Mouse (Mus musculus) stomach, embryonic 16.5 days (tissue): ENCODE results near the gene Olfr1308. TPM values are rescaled to one million over a fixed set of nuclear protein-coding genes. Genes with fewer than 3 reads are reported as not detected.

Experiments used
- ATAC-seq: fragments of 200-750 bp; cut with Nextera tagmentation; 2 replicates; pipeline ENCODE4 v1.8.0; 2017; ENCODE audit warnings: moderate number of reproducible peaks, moderate TSS enrichment; ENCODE audit not compliant: insufficient read depth, low FRiP score
- H3K27ac ChIP-seq: fragments of 300-500 bp; sonication (generic); 2 replicates; pipeline ENCODE4 v1.5.1; 2014; ENCODE audit warnings: low read length
- H3K27me3 ChIP-seq: fragments of 300-500 bp; sonication (generic); 2 replicates; pipeline ENCODE4 v1.6.1; 2014; ENCODE audit warnings: low read length, control low read depth, mixed read lengths; ENCODE audit not compliant: control insufficient read depth, insufficient read depth
- H3K36me3 ChIP-seq: fragments of 300-500 bp; sonication (generic); 2 replicates; pipeline ENCODE4 v1.6.1; 2014; ENCODE audit warnings: low read length; ENCODE audit not compliant: control insufficient read depth, insufficient read depth
- H3K4me1 ChIP-seq: fragments of 300-500 bp; sonication (generic); 2 replicates; pipeline ENCODE4 v1.6.1; 2014; ENCODE audit warnings: low read length, control low read depth, mixed read lengths; ENCODE audit not compliant: control insufficient read depth, insufficient read depth
- H3K4me2 ChIP-seq: fragments of 300-500 bp; sonication (generic); 2 replicates; pipeline ENCODE4 v1.6.1; 2014; ENCODE audit warnings: low read depth, low read length, mixed read lengths
- H3K4me3 ChIP-seq: fragments of 300-500 bp; sonication (generic); replicated peaks from 2 replicates; pipeline ENCODE4 v1.5.1; 2014; ENCODE audit warnings: mild to moderate bottlenecking, low read length
- H3K9ac ChIP-seq: fragments of 300-500 bp; sonication (generic); 2 replicates; pipeline ENCODE4 v1.6.1; 2014; ENCODE audit warnings: low read length
- H3K9me3 ChIP-seq: fragments of 300-500 bp; sonication (generic); replicated peaks from 2 replicates; pipeline ENCODE4 v1.6.1; 2016; ENCODE audit warnings: low read length, control low read depth; ENCODE audit not compliant: control insufficient read depth
- WGBS: fragments of 180-500 bp; shearing (Covaris S2); extraction: QIAGEN DNeasy Blood & Tissue Kit; methylation state at CpG from one replicate; pipeline ENCODE4 v1.1.7; 2014; 5-methylcytosine and 5-hydroxymethylcytosine counted together
- polyA plus RNA-seq: library from polyadenylated mRNA; unstranded; fragments of >200 nt; fragmentation: Nextera tagmentation; extraction: Ambion mirVana; gene quantifications from 2 replicates; pipeline ENCODE4 v1.2.1, GENCODE M21; 2015

Olfr1308 gene
- polyA plus RNA-seq, result not detected in 2 replicates

- H3K4me3 ChIP-seq, result no peak within 1 kb of the TSS
- ATAC-seq, result no peak
- H3K27me3 ChIP-seq, result no peaks in the 10 kb centered on the region
- WGBS, result 59% methylated on average over 1 of the region's 1 CpGs
- no peaks in the 10 kb centered on the region for H3K36me3 ChIP-seq
- no peak within 1 kb of the TSS for H3K9ac ChIP-seq
- no peaks in the 10 kb centered on the region for H3K4me1 ChIP-seq
- no peak within 1 kb of the TSS for H3K4me2 ChIP-seq
- no peaks in the 10 kb centered on the region for H3K9me3 ChIP-seq
- H3K27ac ChIP-seq, result no peak within 1 kb of the TSS
Observed at GRCm38 (mm10) chr2:111964844-111965243, at the start of gene Olfr1308. Gene Olfr1308 (minus strand): TSS chr2:111964944.

GRCm38 (mm10) chr2:112012608-112013007 is 47.9 kb upstream of the Olfr1308 start, which contains the start of gene Olfr1310:
Gene Olfr1310 (minus strand): TSS chr2:112012708.
- Histone ChIP-seq H3K4me1 (no peaks in the 10 kb centered on the region), H3K4me3 (no peak within 1 kb of the TSS), H3K27ac (no peak within 1 kb of the TSS), H3K9me3 (no peaks in the 10 kb centered on the region), H3K4me2 (no peak within 1 kb of the TSS), H3K36me3 (no peaks in the 10 kb centered on the region), H3K9ac (no peak within 1 kb of the TSS), H3K27me3 (no peaks in the 10 kb centered on the region)
- ATAC-seq, result no peak

- Histone ChIP-seq H3K9ac (no peak within 1 kb of the TSS), H3K4me3 (no peak within 1 kb of the TSS), H3K36me3 (no peaks in the 10 kb centered on the region), H3K9me3 (no peaks in the 10 kb centered on the region), H3K4me1 (no peaks in the 10 kb centered on the region), H3K27ac (no peak within 1 kb of the TSS), H3K4me2 (no peak within 1 kb of the TSS), H3K27me3 (no peaks in the 10 kb centered on the region)
- WGBS, result 52% methylated on average over 1 of the region's 1 CpGs
- ATAC-seq, result no peak
Observed at GRCm38 (mm10) chr2:111990181-111990580, 25.4 kb upstream of the Olfr1308 start, which contains the start of gene Olfr1309. Gene Olfr1309 (minus strand): TSS chr2:111990281.

GRCm38 (mm10) chr2:111949340-111949739 is 15.4 kb downstream of the Olfr1308 start, which contains the start of gene Olfr1307:
Gene Olfr1307 (minus strand): TSS chr2:111949440.
- Histone ChIP-seq H3K36me3 (no peaks in the 10 kb centered on the region), H3K9ac (no peak within 1 kb of the TSS), H3K27me3 (no peaks in the 10 kb centered on the region), H3K9me3 (no peaks in the 10 kb centered on the region), H3K27ac (no peak within 1 kb of the TSS), H3K4me3 (no peak within 1 kb of the TSS), H3K4me2 (no peak within 1 kb of the TSS), H3K4me1 (no peaks in the 10 kb centered on the region)
- ATAC-seq, result no peak
- WGBS, result 80% methylated on average over 1 of the region's 1 CpGs

- no peak within 1 kb of the TSS for H3K4me3 ChIP-seq
- H3K27me3 ChIP-seq, result no peaks in the 10 kb centered on the region
- no peaks in the 10 kb centered on the region for H3K4me1 ChIP-seq
- WGBS, result 71% methylated on average over 1 of the region's 1 CpGs
- H3K9ac ChIP-seq, result no peak within 1 kb of the TSS
- no peak within 1 kb of the TSS for H3K27ac ChIP-seq
- H3K36me3 ChIP-seq, result no peaks in the 10 kb centered on the region
- no peaks in the 10 kb centered on the region for H3K9me3 ChIP-seq
- no peak within 1 kb of the TSS for H3K4me2 ChIP-seq
- ATAC-seq, result no peak
Observed at GRCm38 (mm10) chr2:111916171-111916570, 48.6 kb downstream of the Olfr1308 start, which contains the start of gene Olfr1306. Gene Olfr1306 (minus strand): TSS chr2:111916271.

Other genes starting within 250 kb of the Olfr1308 start
- gene Olfr1301, start 213.9 kb downstream of the Olfr1308 start, polyA plus RNA-seq, result not detected in 2 replicates
- gene Olfr1302, start 187.5 kb downstream of the Olfr1308 start, polyA plus RNA-seq, result not detected in 2 replicates
- gene Olfr1303, start 144.6 kb downstream of the Olfr1308 start, polyA plus RNA-seq, result not detected in 2 replicates
- gene Olfr1305, start 87.8 kb downstream of the Olfr1308 start, polyA plus RNA-seq, result not detected in 2 replicates
- gene Olfr1306, start 48.7 kb downstream of the Olfr1308 start, polyA plus RNA-seq, result not detected in 2 replicates
- gene Olfr1307, start 15.5 kb downstream of the Olfr1308 start, polyA plus RNA-seq, result not detected in 2 replicates
- not detected in 2 replicates for gene Olfr1309, start 25.3 kb upstream of the Olfr1308 start, polyA plus RNA-seq
- not detected in 2 replicates for gene Olfr1310, start 47.8 kb upstream of the Olfr1308 start, polyA plus RNA-seq
- not detected in 2 replicates for gene Olfr1311, start 59.5 kb upstream of the Olfr1308 start, polyA plus RNA-seq
- not detected in 2 replicates for gene Olfr1312, start 85.3 kb upstream of the Olfr1308 start, polyA plus RNA-seq
- gene Olfr1313, start 112.9 kb upstream of the Olfr1308 start, polyA plus RNA-seq, result not detected in 2 replicates
- not detected in 2 replicates for gene Olfr1314, start 131.8 kb upstream of the Olfr1308 start, polyA plus RNA-seq
- not detected in 2 replicates for gene Olfr1315-ps1, start 150.5 kb upstream of the Olfr1308 start, polyA plus RNA-seq
- not detected in 2 replicates for gene Olfr1316, start 170.0 kb upstream of the Olfr1308 start, polyA plus RNA-seq
- gene Olfr1317, start 175.4 kb upstream of the Olfr1308 start, polyA plus RNA-seq, result not detected in 2 replicates
- gene Olfr1318, start 189.3 kb upstream of the Olfr1308 start, polyA plus RNA-seq, result not detected in 2 replicates